Mouse (Mus musculus) heart, embryonic 10.5 days (tissue): ENCODE measurements around the gene 2310033P09Rik. TPM values are rescaled to one million over a fixed set of nuclear protein-coding genes. Genes with fewer than 3 reads are reported as not detected.

Source experiments
- polyA plus RNA-seq: library from polyadenylated mRNA; unstranded; fragments of >200 nt; fragmentation: Nextera tagmentation; extraction: Ambion mirVana; gene quantifications from 2 replicates; pipeline ENCODE4 v1.2.1, GENCODE M21; 2016

The 2310033P09Rik gene
- polyA plus RNA-seq, 1 experiment from 2014 or later: 30.9 TPM

Other genes with a start within 250 kb of the 2310033P09Rik start
- gene Trim11, start 230.2 kb upstream of the 2310033P09Rik start, polyA plus RNA-seq: 24.0 and 31.4 TPM in 2 replicates
- 20.6 and 36.7 TPM in 2 replicates for gene Obscn, start 71.9 kb upstream of the 2310033P09Rik start, polyA plus RNA-seq
- 7.8 and 9.2 TPM in 2 replicates for gene Iba57, start 44.6 kb upstream of the 2310033P09Rik start, polyA plus RNA-seq
- gene Gjc2, start 25.1 kb upstream of the 2310033P09Rik start, polyA plus RNA-seq: not detected in 2 replicates
- 127 and 152 TPM in 2 replicates for gene Guk1, start 16.1 kb upstream of the 2310033P09Rik start, polyA plus RNA-seq
- 122 and 123 TPM in 2 replicates for gene Mrpl55, start 5.8 kb upstream of the 2310033P09Rik start, polyA plus RNA-seq
- gene Arf1, start 19.9 kb downstream of the 2310033P09Rik start, polyA plus RNA-seq: 702 and 707 TPM in 2 replicates
- gene Wnt3a, start 82.4 kb downstream of the 2310033P09Rik start, polyA plus RNA-seq: 0.08 TPM in 1 of 2 replicates, not detected in the other
- gene Wnt9a, start 98.6 kb downstream of the 2310033P09Rik start, polyA plus RNA-seq: 3.8 and 4.1 TPM in 2 replicates
- gene Prss38, start 167.3 kb downstream of the 2310033P09Rik start, polyA plus RNA-seq: not detected in 2 replicates
- gene Jmjd4, start 241.7 kb downstream of the 2310033P09Rik start, polyA plus RNA-seq: 14.5 and 15.3 TPM in 2 replicates
- gene Snap47, start 242.9 kb downstream of the 2310033P09Rik start, polyA plus RNA-seq: 120 and 123 TPM in 2 replicates